Mouse (Mus musculus) ES-Bruce4 (cell line): ENCODE data around the gene Ptprg.

Experiments used
- CTCF ChIP-seq: IDR thresholded peaks from one replicate; pipeline ENCODE4 v1.8.1; 2011; ENCODE audit warnings: low read depth, low read length
- POLR2A ChIP-seq: IDR thresholded peaks from one replicate; pipeline ENCODE4 v1.8.1; 2011; ENCODE audit warnings: low read length; ENCODE audit not compliant: insufficient read depth

DNA sequence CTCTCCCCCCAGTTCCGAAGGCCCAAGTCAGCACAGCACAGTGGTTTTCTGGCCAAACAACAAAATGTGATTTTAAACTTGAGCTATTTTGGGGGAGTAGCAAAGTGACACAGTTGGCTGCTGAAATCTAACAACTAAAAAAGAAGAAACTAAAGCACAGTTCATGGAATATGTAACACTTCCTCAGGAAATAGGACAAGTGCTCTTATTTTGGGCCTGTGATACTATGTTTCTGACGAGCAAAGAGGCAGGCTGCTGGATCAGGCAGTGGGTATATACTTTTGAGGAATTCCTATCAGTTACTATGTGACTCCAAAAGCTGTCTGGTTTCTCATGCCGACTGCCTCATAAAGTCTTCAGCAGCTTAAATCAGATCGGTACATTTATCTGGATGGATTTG lies 8.1 kb downstream of the Ptprg start:
- TF ChIP-seq POLR2A: no peak
- TF ChIP-seq CTCF: no peak
